Mouse (Mus musculus) stomach, postnatal 0 days (tissue): ENCODE measurements around the gene 1700022I11Rik. TPM values are rescaled to one million over a fixed set of nuclear protein-coding genes. Genes with fewer than 3 reads are reported as not detected.

Source experiments
- ATAC-seq: fragments of 200-750 bp; cut with Nextera tagmentation; 2 replicates; pipeline ENCODE4 v1.8.0; 2017; ENCODE audit not compliant: low FRiP score, low TSS enrichment
- DNase-seq: peaks from one replicate; pipeline ENCODE4 v3.0.0-alpha.2; 2016; ENCODE audit warnings: low spot score
- H3K27ac ChIP-seq: fragments of 300-500 bp; sonication (generic); replicated peaks from 2 replicates; pipeline ENCODE4 v1.5.1; 2014; ENCODE audit warnings: mild to moderate bottlenecking, control low read depth
- H3K27me3 ChIP-seq: fragments of 300-500 bp; sonication (generic); 2 replicates; pipeline ENCODE4 v1.6.1; 2014; ENCODE audit warnings: low read length; ENCODE audit not compliant: control insufficient read depth, insufficient read depth
- H3K36me3 ChIP-seq: fragments of 300-500 bp; sonication (generic); 2 replicates; pipeline ENCODE4 v1.6.1; 2014; ENCODE audit warnings: low read length, mixed read lengths; ENCODE audit not compliant: control insufficient read depth, insufficient read depth
- H3K4me1 ChIP-seq: fragments of 300-500 bp; sonication (generic); replicated peaks from 2 replicates; pipeline ENCODE4 v1.6.1; 2014; ENCODE audit warnings: antibody characterized with exemption; ENCODE audit not compliant: control insufficient read depth, insufficient read depth
- H3K4me2 ChIP-seq: fragments of 300-500 bp; sonication (generic); replicated peaks from 2 replicates; pipeline ENCODE4 v1.6.1; 2014; ENCODE audit warnings: low read depth, mild to moderate bottlenecking, control low read depth, moderate library complexity
- H3K4me3 ChIP-seq: fragments of 300-500 bp; sonication (generic); 2 replicates; pipeline ENCODE4 v1.5.1; 2014; ENCODE audit warnings: low read depth, low read length, control low read depth
- H3K9ac ChIP-seq: fragments of 300-500 bp; sonication (generic); 2 replicates; pipeline ENCODE4 v1.6.1; 2014; ENCODE audit warnings: mild to moderate bottlenecking, low read length, control low read depth, mixed read lengths
- H3K9me3 ChIP-seq: fragments of 300-500 bp; sonication (generic); 2 replicates; pipeline ENCODE4 v1.6.1; 2016; ENCODE audit warnings: low read length; ENCODE audit not compliant: control insufficient read depth
- CTCF ChIP-seq: IDR thresholded peaks from 2 replicates; pipeline ENCODE4 v1.5.1; 2016; ENCODE audit warnings: antibody characterized with exemption, low read depth, mild to moderate bottlenecking, moderate library complexity
- EP300 ChIP-seq: optimal IDR thresholded peaks from 2 replicates; pipeline ENCODE3; 2016; ENCODE audit warnings: antibody characterized with exemption
- WGBS: fragments of 180-500 bp; shearing (Covaris S2); extraction: QIAGEN DNeasy Blood & Tissue Kit; methylation state at CpG from one replicate; pipeline ENCODE4 v1.1.7; 2014; 5-methylcytosine and 5-hydroxymethylcytosine counted together
- polyA plus RNA-seq: library from polyadenylated mRNA; unstranded; fragments of >200 nt; fragmentation: Nextera tagmentation; extraction: Ambion mirVana; gene quantifications from 2 replicates; pipeline ENCODE4 v1.2.1, GENCODE M21; 2015

1700022I11Rik gene
- polyA plus RNA-seq, 1 experiment from 2014 or later, result 0.46 TPM

- WGBS, result 7% methylated on average over 14 of the region's 14 CpGs
- H3K9me3 ChIP-seq, result no peaks in the 10 kb centered on the region
- no peak overlapping the region for H3K27ac ChIP-seq
- no peaks in the 10 kb centered on the region for H3K27me3 ChIP-seq
- DNase-seq (no peak), ATAC-seq (no peak)
- H3K4me2 ChIP-seq, result peak overlapping the region; percentile 85
- TF ChIP-seq EP300 (no peak), CTCF (no peak)
- no peaks in the 10 kb centered on the region for H3K4me1 ChIP-seq
- peak overlapping the region; percentile 72; the same call in 1 of the 2 replicates for H3K4me3 ChIP-seq
- H3K36me3 ChIP-seq, result no peaks in the 10 kb centered on the region
- no peak overlapping the region for H3K9ac ChIP-seq
Observed at GRCm38 (mm10) chr4:42949051-42949675, 20.2 kb upstream of the 1700022I11Rik start.

GRCm38 (mm10) chr4:42949676-42950051, 19.7 kb upstream of the 1700022I11Rik start, which contains the start of gene Dnajb5:
Gene Dnajb5 (plus strand): TSS chr4:42949814.
- peak; percentile 96 for DNase-seq

GRCm38 (mm10) chr4:42950065-42950558, 19.3 kb upstream of the 1700022I11Rik start:
- peak overlapping the region; percentile 85 for H3K4me2 ChIP-seq
- 2% methylated on average over 22 of the region's 27 CpGs for WGBS

More at GRCm38 (mm10) chr4:42949676-42950051, 19.7 kb upstream of the 1700022I11Rik start, which contains the start of gene Dnajb5:
- Histone ChIP-seq H3K27ac (peak within 1 kb of the TSS; percentile 95), H3K9ac (peak within 1 kb of the TSS; percentile 92), H3K4me1 (no peaks in the 10 kb centered on the region), H3K36me3 (no peaks in the 10 kb centered on the region), H3K9me3 (no peaks in the 10 kb centered on the region), H3K27me3 (no peaks in the 10 kb centered on the region), H3K4me2 (peak within 1 kb of the TSS; percentile 85), H3K4me3 (peak within 1 kb of the TSS; percentile 72)
- peak; percentile 97 for ATAC-seq
- TF ChIP-seq CTCF, result no peak
- peak; percentile 33 for TF ChIP-seq EP300
- under 1% methylated on average over 31 of the region's 39 CpGs for WGBS

GRCm38 (mm10) chr4:42951206-42952195, 17.9 kb upstream of the 1700022I11Rik start:
- H3K9me3 ChIP-seq, result no peaks in the 10 kb centered on the region
- TF ChIP-seq EP300, result no peak
- no peak for TF ChIP-seq CTCF
- peak overlapping the region; percentile 85 for H3K4me2 ChIP-seq
- ATAC-seq (no peak), DNase-seq (no peak)
- H3K27ac ChIP-seq, result peak overlapping the region; percentile 95
- no peak overlapping the region; the same call in 1 of the 2 replicates for H3K4me3 ChIP-seq
- no peaks in the 10 kb centered on the region for H3K27me3 ChIP-seq
- no peak overlapping the region for H3K9ac ChIP-seq
- H3K4me1 ChIP-seq, result no peaks in the 10 kb centered on the region
- WGBS, result 57% methylated on average over 11 of the region's 11 CpGs
- no peaks in the 10 kb centered on the region for H3K36me3 ChIP-seq

More at GRCm38 (mm10) chr4:42950065-42950558, 19.3 kb upstream of the 1700022I11Rik start:
- Histone ChIP-seq H3K9me3 (no peaks in the 10 kb centered on the region), H3K4me3 (peak overlapping the region; percentile 72), H3K27ac (peak overlapping the region; percentile 95), H3K9ac (peak overlapping the region; percentile 92), H3K27me3 (no peaks in the 10 kb centered on the region), H3K36me3 (no peaks in the 10 kb centered on the region), H3K4me1 (no peaks in the 10 kb centered on the region)
- ATAC-seq (peak; percentile 78), DNase-seq (peak; percentile 92)
- TF ChIP-seq EP300 (no peak), CTCF (no peak)

GRCm38 (mm10) chr4:42952563-42952962, 16.8 kb upstream of the 1700022I11Rik start:
- no peaks in the 10 kb centered on the region for H3K27me3 ChIP-seq
- no peak overlapping the region for H3K9ac ChIP-seq
- no peaks in the 10 kb centered on the region for H3K9me3 ChIP-seq
- DNase-seq (no peak), ATAC-seq (no peak)
- H3K4me2 ChIP-seq, result no peak overlapping the region
- no peak overlapping the region for H3K4me3 ChIP-seq
- no peaks in the 10 kb centered on the region for H3K36me3 ChIP-seq
- H3K27ac ChIP-seq, result peak overlapping the region; percentile 81
- 84% methylated on average over 7 of the region's 7 CpGs for WGBS
- TF ChIP-seq EP300, result no peak
- no peak for TF ChIP-seq CTCF
- no peaks in the 10 kb centered on the region for H3K4me1 ChIP-seq
